Mouse (Mus musculus): ENCODE results near the gene Ripply3. TPM values are rescaled to one million over a fixed set of nuclear protein-coding genes. Genes with fewer than 3 reads are reported as not detected.

The Ripply3 gene
- 2.4 and 3.1 TPM in 2 replicates for polyA plus RNA-seq (2016; fragmentation: Nextera tagmentation; extraction: Ambion mirVana)

GRCm38 (mm10) chr16:94327781-94328711, at the start of gene Ripply3:
Gene Ripply3 (plus strand): TSS chr16:94328420.
- Histone ChIP-seq H3K9me3 (replicated peaks) (no peaks in the 10 kb centered on the region), H3K27ac (no peak within 1 kb of the TSS), H3K4me2 (peak within 1 kb of the TSS; percentile 88), H3K36me3 (no peaks in the 10 kb centered on the region), H3K4me3 (peak within 1 kb of the TSS; percentile 61), H3K4me1 (peaks cover 41% of the 10 kb centered on the region), H3K27me3 (replicated peaks) (peaks cover 37% of the 10 kb centered on the region), H3K9ac (peak within 1 kb of the TSS; percentile 62)
- peak; percentile 25; the same call in 1 of the 2 replicates for ATAC-seq
- WGBS (ENCODE audit: insufficient replicate concordance), result 3% methylated on average over 63 of the region's 63 CpGs

GRCm38 (mm10) chr16:94283972-94284371, 44.2 kb upstream of the Ripply3 start:
- H3K4me3 ChIP-seq, result no peak overlapping the region
- H3K9me3 ChIP-seq (replicated peaks), result no peaks in the 10 kb centered on the region
- 64% methylated on average over 3 of the region's 3 CpGs for WGBS (ENCODE audit: insufficient replicate concordance)
- no peaks in the 10 kb centered on the region for H3K27me3 ChIP-seq (replicated peaks)
- no peak overlapping the region for H3K4me2 ChIP-seq
- H3K36me3 ChIP-seq, result peaks cover 14% of the 10 kb centered on the region
- no peak overlapping the region for H3K27ac ChIP-seq
- H3K9ac ChIP-seq, result no peak overlapping the region
- no peak for ATAC-seq
- H3K4me1 ChIP-seq, result peaks cover 9% of the 10 kb centered on the region

GRCm38 (mm10) chr16:94287826-94288225, 40.4 kb upstream of the Ripply3 start:
- ATAC-seq, result no peak
- 45% methylated on average over 9 of the region's 9 CpGs for WGBS (ENCODE audit: insufficient replicate concordance)
- Histone ChIP-seq H3K27ac (no peak overlapping the region), H3K9me3 (replicated peaks) (no peaks in the 10 kb centered on the region), H3K4me3 (no peak overlapping the region), H3K27me3 (replicated peaks) (0 out of 2 replicates have a peak, but pooled peaks cover 13% of the 10 kb centered on the region), H3K9ac (no peak overlapping the region), H3K4me1 (peaks cover 26% of the 10 kb centered on the region), H3K36me3 (peaks cover 2% of the 10 kb centered on the region), H3K4me2 (no peak overlapping the region)

GRCm38 (mm10) chr16:94289138-94290072, 38.8 kb upstream of the Ripply3 start:
- H3K9ac ChIP-seq, result peak overlapping the region; percentile 81
- peak; percentile 23 for ATAC-seq
- H3K4me3 ChIP-seq, result peak overlapping the region; percentile 85
- WGBS (ENCODE audit: insufficient replicate concordance), result 16% methylated on average over 34 of the region's 39 CpGs
- H3K9me3 ChIP-seq (replicated peaks), result no peaks in the 10 kb centered on the region
- 0 out of 2 replicates have a peak overlapping the region, but pooled peaks have one; percentile 24 for H3K27ac ChIP-seq
- peaks cover 26% of the 10 kb centered on the region for H3K4me1 ChIP-seq
- peaks cover 19% of the 10 kb centered on the region; the same call in 1 of the 2 replicates for H3K27me3 ChIP-seq (replicated peaks)
- H3K36me3 ChIP-seq, result no peaks in the 10 kb centered on the region
- H3K4me2 ChIP-seq, result peak overlapping the region; percentile 97

GRCm38 (mm10) chr16:94290073-94290999, 37.9 kb upstream of the Ripply3 start:
- Histone ChIP-seq H3K36me3 (no peaks in the 10 kb centered on the region), H3K27ac (peak overlapping the region; percentile 24; the same call in 1 of the 2 replicates), H3K9me3 (replicated peaks) (no peaks in the 10 kb centered on the region), H3K4me2 (peak overlapping the region; percentile 97), H3K4me1 (peaks cover 26% of the 10 kb centered on the region), H3K27me3 (replicated peaks) (peaks cover 19% of the 10 kb centered on the region; the same call in 1 of the 2 replicates), H3K4me3 (peak overlapping the region; percentile 85), H3K9ac (peak overlapping the region; percentile 81)
- WGBS (ENCODE audit: insufficient replicate concordance), result 6% methylated on average over 45 of the region's 52 CpGs
- ATAC-seq, result peak; percentile 88

GRCm38 (mm10) chr16:94291141-94291540, 37.1 kb upstream of the Ripply3 start:
- Histone ChIP-seq H3K27me3 (replicated peaks) (peaks cover 23% of the 10 kb centered on the region; the same call in 1 of the 2 replicates), H3K4me1 (peaks cover 26% of the 10 kb centered on the region), H3K36me3 (no peaks in the 10 kb centered on the region), H3K9me3 (replicated peaks) (no peaks in the 10 kb centered on the region), H3K9ac (no peak overlapping the region), H3K4me3 (no peak overlapping the region), H3K4me2 (no peak overlapping the region), H3K27ac (no peak overlapping the region)
- WGBS (ENCODE audit: insufficient replicate concordance), result 68% methylated on average over 4 of the region's 4 CpGs
- ATAC-seq, result no peak

- Histone ChIP-seq H3K27ac (no peak overlapping the region), H3K9me3 (replicated peaks) (no peaks in the 10 kb centered on the region), H3K9ac (no peak overlapping the region), H3K4me1 (peaks cover 6% of the 10 kb centered on the region), H3K4me2 (no peak overlapping the region), H3K4me3 (no peak overlapping the region), H3K27me3 (replicated peaks) (peaks cover 33% of the 10 kb centered on the region), H3K36me3 (no peaks in the 10 kb centered on the region)
- 74% methylated on average over 5 of the region's 5 CpGs for WGBS (ENCODE audit: insufficient replicate concordance)
- ATAC-seq, result no peak
Observed at GRCm38 (mm10) chr16:94298081-94298480, 30.1 kb upstream of the Ripply3 start.

- Histone ChIP-seq H3K27ac (no peak overlapping the region), H3K9ac (no peak overlapping the region), H3K4me3 (no peak overlapping the region), H3K36me3 (no peaks in the 10 kb centered on the region), H3K4me2 (no peak overlapping the region), H3K9me3 (replicated peaks) (no peaks in the 10 kb centered on the region), H3K4me1 (peaks cover 6% of the 10 kb centered on the region), H3K27me3 (replicated peaks) (peaks cover 38% of the 10 kb centered on the region)
- WGBS (ENCODE audit: insufficient replicate concordance), result 53% methylated on average over 4 of the region's 4 CpGs
- no peak for ATAC-seq
Observed at GRCm38 (mm10) chr16:94299210-94299609, 29.0 kb upstream of the Ripply3 start.

GRCm38 (mm10) chr16:94301194-94301593, 27.0 kb upstream of the Ripply3 start:
- Histone ChIP-seq H3K27ac (no peak overlapping the region), H3K9ac (no peak overlapping the region), H3K4me3 (no peak overlapping the region), H3K36me3 (no peaks in the 10 kb centered on the region), H3K4me1 (peaks cover 6% of the 10 kb centered on the region; the same call in 1 of the 2 replicates), H3K9me3 (replicated peaks) (no peaks in the 10 kb centered on the region), H3K4me2 (no peak overlapping the region), H3K27me3 (replicated peaks) (peaks cover 42% of the 10 kb centered on the region)
- WGBS (ENCODE audit: insufficient replicate concordance), result 70% methylated on average over 4 of the region's 4 CpGs
- ATAC-seq, result no peak

GRCm38 (mm10) chr16:94301696-94302095, 26.5 kb upstream of the Ripply3 start:
- 72% methylated on average over 5 of the region's 5 CpGs for WGBS (ENCODE audit: insufficient replicate concordance)
- Histone ChIP-seq H3K4me3 (no peak overlapping the region), H3K36me3 (no peaks in the 10 kb centered on the region), H3K27ac (no peak overlapping the region), H3K4me1 (peaks cover 6% of the 10 kb centered on the region; the same call in 1 of the 2 replicates), H3K27me3 (replicated peaks) (peaks cover 37% of the 10 kb centered on the region), H3K4me2 (no peak overlapping the region), H3K9me3 (replicated peaks) (no peaks in the 10 kb centered on the region), H3K9ac (no peak overlapping the region)
- ATAC-seq, result no peak

Data from liver, embryonic 12.5 days (tissue).